Mouse (Mus musculus) CD8-positive naive resting alpha-beta T cell, adult 2 months (primary cell): Measurements from ENCODE around the gene Dnajb2.
A peak's percentile ranks its signal among the peaks of the same experiment; 100 is the strongest.

Source experiments
- DNase-seq, 2 experiments: peaks; one replicate each; pipeline ENCODE4 v3.0.0; 2022; ENCODE audit warnings: low read depth in 2 of 2, low spot score in 2 of 2

The Dnajb2 gene

GRCm38 (mm10) chr1:75236117-75237050 is at the start of gene Dnajb2:
Gene Dnajb2 (plus strand): TSS chr1:75236406.
- DNase-seq = peak; percentile 76 to 77

- DNase-seq = no peak
These were observed 49.1 kb upstream of the Dnajb2 start for GRCm38 (mm10) chr1:75187126-75187525.

GRCm38 (mm10) chr1:75187914-75188483 is 48.2 kb upstream of the Dnajb2 start:
- no peak for DNase-seq

GRCm38 (mm10) chr1:75190577-75190976 is 45.6 kb upstream of the Dnajb2 start:
- DNase-seq = no peak

GRCm38 (mm10) chr1:75191258-75191621 is 45.0 kb upstream of the Dnajb2 start:
- DNase-seq = no peak

GRCm38 (mm10) chr1:75191622-75192402 is 44.4 kb upstream of the Dnajb2 start, which contains the start of the genes Ankzf1 and Atg9a:
Gene Ankzf1 (plus strand): TSS chr1:75192151.
Gene Atg9a (minus strand): TSS chr1:75192196.
- peak; percentile 92 to 93 for DNase-seq

GRCm38 (mm10) chr1:75192452-75192851 is 43.8 kb upstream of the Dnajb2 start:
- no peak for DNase-seq

GRCm38 (mm10) chr1:75201236-75201635 is 35.0 kb upstream of the Dnajb2 start:
- no peak for DNase-seq

- no peak for DNase-seq
These were observed 27.1 kb upstream of the Dnajb2 start for GRCm38 (mm10) chr1:75208967-75209678.

GRCm38 (mm10) chr1:75210136-75211087 is 25.8 kb upstream of the Dnajb2 start, which contains the start of the genes Glb1l and Stk16:
Gene Glb1l (minus strand): TSS chr1:75210813.
Gene Stk16 (plus strand): TSS chr1:75210838.
- DNase-seq = peak; percentile 84 to 88

- no peak for DNase-seq
These were observed 25.0 kb upstream of the Dnajb2 start for GRCm38 (mm10) chr1:75211141-75211708.

- DNase-seq = no peak
These were observed 23.7 kb upstream of the Dnajb2 start for GRCm38 (mm10) chr1:75212542-75212941.

- no peak for DNase-seq
These were observed 23.1 kb upstream of the Dnajb2 start for GRCm38 (mm10) chr1:75213096-75213495.

GRCm38 (mm10) chr1:75214442-75214841 is 21.8 kb upstream of the Dnajb2 start:
- DNase-seq = no peak

GRCm38 (mm10) chr1:75214886-75215285 is 21.3 kb upstream of the Dnajb2 start:
- no peak for DNase-seq

GRCm38 (mm10) chr1:75215785-75216184 is 20.4 kb upstream of the Dnajb2 start:
- DNase-seq = no peak

- DNase-seq = no peak
These were observed 19.2 kb upstream of the Dnajb2 start for GRCm38 (mm10) chr1:75216797-75217585.

GRCm38 (mm10) chr1:75217893-75218226 is 18.3 kb upstream of the Dnajb2 start:
- no peak for DNase-seq
